Mouse (Mus musculus) adrenal gland, adult 2 months (tissue): ENCODE results near the gene Pdlim3. TPM values are rescaled to one million over a fixed set of nuclear protein-coding genes. Genes with fewer than 3 reads are reported as not detected.
"Not testable (repeated sequence)": the region's sequence is repeated elsewhere in the genome, so short reads cannot be mapped to it uniquely, and the experiment has no call there.

Experiments
- DNase-seq: peaks from one replicate; pipeline ENCODE4 v3.0.0; 2021
- long read RNA-seq: library from polyadenylated mRNA; stranded (forward); transcript quantifications from one replicate; pipeline ENCODE4 v2.0.0, GENCODE M21; 2021
- polyA plus RNA-seq: library from polyadenylated mRNA; depleted of rRNA; stranded (reverse); fragments of >200 nt; gene quantifications from 2 replicates; pipeline ENCODE4 v1.2.3, GENCODE M21; 2012; rRNA removed
- total RNA-seq, 2 experiments: library from RNA; stranded (reverse); gene quantifications; 2 replicates each; pipeline ENCODE4 v1.2.3; 2021

The Pdlim3 gene
- total RNA-seq: 1 to 10 TPM; 1.3 to 1.7 TPM
- polyA plus RNA-seq: 0.90 and 1.3 TPM in 2 replicates
- long read RNA-seq: 0 reads

DNA sequence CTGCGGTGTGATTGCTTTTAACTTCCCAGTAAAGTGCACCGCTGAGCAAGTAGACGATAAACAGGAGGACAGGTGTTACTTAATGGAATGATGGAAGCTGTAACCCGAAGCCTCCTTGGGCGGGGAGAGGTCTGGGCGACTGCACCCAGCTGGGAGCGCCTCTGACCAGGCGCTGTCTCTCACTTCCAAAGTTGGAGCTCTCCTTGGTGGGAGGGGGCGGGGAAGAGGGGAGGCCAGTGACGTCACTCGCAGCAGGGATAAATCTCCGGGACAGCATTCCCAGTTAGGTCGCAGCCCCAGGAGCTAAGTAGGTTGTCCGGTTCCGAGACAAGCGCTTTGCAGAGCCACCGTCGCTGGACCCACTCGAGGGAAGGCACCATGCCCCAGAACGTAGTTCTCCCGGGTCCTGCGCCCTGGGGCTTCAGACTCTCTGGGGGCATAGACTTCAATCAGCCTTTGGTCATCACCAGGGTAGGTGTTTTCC is at the start of gene Pdlim3:
Gene Pdlim3, plus strand, starts transcription at position 260 of the 484 bp plus-strand sequence.
- peak; percentile 32 for DNase-seq

DNA sequence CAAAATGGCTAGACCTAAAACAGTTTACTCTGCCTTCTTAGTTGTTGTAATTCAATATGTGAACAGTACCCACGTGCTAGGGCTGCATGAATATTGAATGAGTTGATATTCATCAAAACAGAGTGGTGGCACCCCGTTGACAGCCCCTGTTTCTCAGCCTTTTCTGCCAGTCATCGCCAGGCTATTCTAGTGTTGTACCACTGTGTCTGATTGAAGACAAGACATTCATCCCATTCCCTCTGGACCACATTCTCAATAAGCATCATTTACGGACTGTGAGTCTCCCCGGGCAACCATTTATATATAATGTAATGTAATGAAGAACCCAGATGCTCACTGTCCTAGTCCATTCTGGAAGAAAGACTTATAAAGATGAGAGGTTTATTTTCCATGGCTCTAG is 42.0 kb upstream of the Pdlim3 start:
- no peak for DNase-seq

DNA sequence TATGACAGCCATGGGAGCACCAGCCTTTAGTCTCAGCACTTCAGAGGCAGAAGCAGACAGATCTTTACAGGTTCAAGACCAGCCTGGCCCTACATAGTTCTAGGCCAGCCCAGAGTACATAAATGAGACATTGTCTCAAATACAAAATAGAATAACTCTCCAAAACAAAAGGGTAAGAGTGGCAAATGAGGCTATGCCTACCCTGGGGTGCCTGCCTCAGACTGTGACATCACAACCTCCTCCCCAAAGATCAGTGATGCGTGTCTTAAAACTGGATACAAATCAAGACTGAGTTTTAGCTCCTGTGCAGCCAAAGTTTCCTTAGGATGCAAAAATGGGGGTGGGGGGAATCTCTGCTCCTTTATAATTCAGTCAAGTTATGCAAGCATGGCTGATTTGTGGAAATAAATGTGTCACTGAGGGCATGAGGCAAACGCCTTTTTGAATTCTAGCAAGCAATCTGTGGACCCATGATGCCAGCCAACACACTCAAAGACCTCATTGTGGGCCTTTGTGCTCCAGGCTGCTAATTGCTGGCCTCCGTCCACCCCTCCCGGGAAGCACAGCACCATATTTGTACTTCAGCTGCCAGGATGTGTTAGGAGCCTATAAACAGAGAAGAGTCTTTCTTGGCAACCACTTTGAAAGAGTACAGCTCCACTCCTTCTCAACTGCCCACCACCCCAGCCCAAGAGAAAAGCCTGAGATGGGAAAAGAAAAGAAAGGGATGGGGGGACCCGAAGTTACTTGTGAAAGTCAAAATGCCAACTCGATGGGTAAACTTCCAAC is 41.0 kb upstream of the Pdlim3 start:
- DNase-seq: no peak

DNA sequence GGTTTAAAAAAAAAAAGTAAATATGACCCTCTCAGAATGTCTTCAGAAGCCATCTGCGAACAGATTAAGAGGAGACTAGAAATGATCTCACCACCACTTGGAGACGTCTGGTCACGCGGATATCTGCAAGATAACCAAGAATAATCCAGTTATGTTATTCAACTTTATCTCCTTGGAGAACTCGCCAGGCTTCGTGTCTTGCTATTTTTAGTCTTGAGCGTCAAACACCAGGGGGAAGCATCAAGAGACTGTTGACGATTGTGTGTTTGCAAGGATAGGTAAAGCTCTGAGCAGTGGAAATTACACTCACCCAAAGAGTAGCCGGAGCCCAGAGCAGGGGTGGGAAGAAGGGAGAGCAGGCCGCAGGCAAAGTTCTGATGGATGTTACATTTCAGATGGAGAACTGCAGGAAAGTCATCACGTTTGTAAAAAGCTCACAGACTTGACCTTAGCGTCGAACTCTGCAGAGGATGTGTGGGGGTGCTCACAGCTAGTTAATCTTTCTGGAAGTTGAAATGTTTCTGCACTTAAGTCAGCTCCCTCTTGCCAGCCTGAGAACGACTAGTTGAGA is 40.3 kb upstream of the Pdlim3 start:
- no peak for DNase-seq

DNA sequence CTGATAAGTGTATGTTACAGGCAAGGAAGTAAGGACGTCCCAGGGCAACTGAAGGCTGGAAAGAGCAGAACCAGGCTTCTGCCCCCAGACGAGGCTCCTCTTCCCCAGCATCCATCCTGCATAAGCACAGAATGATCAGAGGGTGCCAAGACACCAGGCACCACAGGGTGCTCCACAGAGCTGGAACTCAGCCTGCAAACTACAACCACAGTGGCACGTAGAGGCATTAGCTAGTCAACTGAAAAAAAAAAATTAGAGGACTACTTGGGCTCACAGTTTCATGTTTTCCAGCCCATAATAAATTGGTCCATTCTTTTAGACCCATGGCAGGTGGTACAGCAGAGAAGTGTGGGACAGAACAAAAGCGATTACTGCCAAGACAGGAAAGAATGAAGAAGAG is 39.4 kb upstream of the Pdlim3 start:
- no peak for DNase-seq

DNA sequence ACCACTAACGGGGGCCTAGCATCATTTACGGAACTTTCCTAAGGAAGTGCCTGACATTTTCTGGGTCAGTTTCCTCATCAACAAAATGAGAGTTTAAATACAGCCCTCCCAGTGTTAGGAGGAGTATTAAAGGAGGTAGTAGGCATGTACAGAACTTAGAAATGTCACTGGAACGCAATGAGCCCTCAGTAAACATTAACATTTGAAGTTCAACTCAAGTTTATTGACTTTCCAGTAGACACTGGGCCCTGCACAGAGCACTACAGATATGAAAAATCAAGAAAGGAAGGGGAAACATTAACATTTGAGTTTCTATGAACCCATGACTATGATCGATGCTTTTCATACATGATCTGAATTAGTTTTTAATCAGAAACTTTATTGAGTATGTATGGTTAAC is 30.1 kb upstream of the Pdlim3 start:
- DNase-seq: no peak

DNA sequence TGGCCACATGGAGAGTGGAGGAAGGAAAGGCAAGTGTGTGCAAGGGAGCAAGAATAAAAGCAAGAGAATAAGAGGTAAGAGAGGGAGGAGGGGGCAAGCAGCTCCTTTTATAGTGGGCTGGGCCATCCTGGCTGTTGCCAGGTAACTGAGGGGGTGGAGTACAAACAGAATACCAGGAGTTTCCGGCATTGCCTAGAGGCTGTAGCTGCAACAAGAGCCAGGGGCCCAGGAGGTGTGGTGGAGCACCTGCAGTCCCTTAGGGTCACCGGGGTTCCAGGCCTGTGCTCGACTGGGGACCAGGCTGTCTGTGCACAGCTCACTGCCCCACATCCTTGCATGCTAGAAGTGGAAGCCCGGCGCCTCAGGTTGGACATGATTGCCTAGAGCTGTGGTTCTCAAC is 27.5 kb upstream of the Pdlim3 start:
- DNase-seq: no peak

DNA sequence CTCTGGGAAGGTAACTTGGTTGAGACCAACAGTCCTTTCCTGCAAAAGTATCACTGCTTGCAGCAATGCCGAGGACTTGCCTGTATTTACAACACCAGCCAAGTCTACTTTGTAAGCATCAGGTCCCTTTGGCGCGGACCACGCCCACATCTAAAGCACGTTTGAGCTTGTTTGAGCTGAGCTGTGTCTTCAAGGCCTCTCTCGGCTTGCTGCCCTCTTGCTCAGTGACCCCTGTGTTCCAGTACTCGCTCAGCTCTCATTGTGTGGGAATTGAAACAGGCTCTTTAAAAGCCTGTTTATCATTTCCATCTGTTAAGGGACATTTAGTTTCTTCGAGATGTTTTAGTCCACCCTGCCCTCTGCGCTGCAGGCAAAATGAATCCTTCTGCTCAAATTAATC is 26.9 kb upstream of the Pdlim3 start:
- no peak for DNase-seq

DNA sequence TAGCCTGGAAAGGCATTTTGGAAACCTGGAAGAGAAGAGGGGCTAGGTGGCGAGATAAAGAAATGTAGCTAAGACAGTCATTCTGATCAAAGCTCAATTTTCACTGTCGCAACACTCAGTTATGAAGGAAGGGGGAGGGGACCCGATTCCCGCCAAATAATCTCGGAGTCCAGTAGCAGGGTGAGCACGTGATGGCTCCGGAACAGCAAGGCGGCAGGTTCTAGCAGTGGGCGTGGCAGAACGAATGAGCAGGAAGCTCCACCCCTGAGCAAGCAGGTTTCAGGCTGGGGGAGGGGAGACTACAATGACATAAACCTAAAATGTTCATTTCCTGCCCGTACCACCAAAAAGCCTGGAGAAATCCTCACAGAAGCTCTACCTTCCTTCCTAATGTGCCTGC is 13.7 kb upstream of the Pdlim3 start:
- DNase-seq: not testable (repeated sequence)

DNA sequence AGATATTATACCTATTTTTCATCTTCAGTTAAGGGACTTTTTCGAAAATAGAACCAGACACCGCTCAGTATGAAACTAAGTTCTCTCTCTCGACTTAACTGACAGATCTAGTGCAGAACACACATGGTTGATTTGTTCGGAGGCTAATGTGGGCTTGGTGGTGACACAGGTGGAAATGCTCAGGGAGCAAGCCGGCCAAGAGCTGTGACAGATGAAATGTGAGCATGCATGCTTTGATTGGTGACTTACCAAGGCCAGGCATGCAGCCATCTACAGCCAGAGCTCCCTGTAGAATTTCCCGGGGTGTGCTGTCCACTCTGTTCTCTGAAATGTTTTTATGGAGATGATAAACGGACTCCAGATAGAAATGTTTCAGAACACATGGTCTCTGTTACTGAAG is 13.2 kb upstream of the Pdlim3 start:
- peak; percentile 6 for DNase-seq

DNA sequence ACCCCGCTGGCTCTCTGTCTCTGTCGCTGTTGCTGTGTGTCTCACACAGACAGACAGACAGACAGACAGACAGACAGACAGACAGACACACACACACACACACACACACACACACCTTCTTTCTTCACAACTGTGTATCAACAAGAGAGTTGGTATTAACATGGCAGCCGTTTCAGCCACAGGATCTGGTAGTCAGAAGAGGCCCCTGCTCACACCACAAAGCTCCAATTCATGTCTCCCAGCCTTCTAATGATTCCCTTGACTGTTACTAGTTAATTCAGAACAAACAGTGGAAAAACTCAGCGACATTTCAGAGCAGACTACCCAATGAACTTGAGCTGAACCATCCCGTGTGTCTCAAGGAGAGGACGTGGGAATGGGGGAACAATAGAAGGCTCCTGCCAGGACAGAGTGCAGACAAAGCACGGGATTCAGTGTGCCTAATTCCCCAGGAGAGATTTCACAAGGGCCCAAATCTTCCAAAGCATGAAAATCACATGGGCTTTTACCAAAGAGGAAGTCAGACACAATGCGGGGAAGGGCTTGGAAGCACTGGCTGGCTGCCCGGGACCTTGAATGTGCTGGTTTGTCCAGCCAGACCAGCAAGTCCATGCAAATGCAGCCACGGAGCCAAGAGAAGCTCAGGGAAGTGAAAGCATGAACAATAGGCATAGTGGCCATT is 10.2 kb upstream of the Pdlim3 start:
- DNase-seq: peak; percentile 89

DNA sequence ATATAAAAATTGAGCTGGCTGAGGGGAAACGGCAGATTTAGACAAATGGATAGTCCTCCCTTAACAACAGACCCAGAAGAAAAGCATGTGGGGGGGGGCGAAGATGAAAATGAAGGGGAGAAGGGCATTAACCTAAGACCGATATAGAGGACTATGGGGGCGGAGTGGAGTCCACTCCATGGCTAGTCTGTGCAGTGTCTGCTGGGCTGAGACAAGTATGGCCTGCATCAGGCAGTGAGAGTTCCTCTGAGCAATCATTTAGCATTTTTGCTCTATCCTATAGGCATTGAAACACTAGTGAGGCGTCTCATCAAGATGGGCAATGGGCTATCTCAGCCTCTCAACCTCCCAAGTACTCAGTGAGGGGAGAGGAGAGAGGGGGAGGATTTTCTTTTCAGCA is 8.9 kb upstream of the Pdlim3 start:
- no peak for DNase-seq

DNA sequence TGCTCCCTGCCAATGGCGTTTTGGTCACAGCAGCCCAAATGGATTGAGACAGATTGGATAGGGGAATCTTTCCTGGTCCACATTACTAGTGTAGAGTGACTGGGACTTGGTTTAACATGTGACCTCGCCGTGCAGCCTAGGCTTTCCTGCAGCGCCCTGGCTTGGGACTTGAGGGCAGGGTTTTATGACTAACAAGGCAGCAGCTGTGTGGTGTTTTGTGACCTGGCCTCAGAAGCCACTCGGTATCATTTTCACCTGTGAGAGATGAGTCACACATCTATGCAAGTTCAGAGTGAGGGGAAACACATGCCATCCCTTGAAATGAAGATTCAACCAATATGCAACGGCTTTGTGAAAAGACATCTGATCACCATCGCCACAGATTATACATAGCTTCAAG is 7.6 kb upstream of the Pdlim3 start:
- no peak for DNase-seq

DNA sequence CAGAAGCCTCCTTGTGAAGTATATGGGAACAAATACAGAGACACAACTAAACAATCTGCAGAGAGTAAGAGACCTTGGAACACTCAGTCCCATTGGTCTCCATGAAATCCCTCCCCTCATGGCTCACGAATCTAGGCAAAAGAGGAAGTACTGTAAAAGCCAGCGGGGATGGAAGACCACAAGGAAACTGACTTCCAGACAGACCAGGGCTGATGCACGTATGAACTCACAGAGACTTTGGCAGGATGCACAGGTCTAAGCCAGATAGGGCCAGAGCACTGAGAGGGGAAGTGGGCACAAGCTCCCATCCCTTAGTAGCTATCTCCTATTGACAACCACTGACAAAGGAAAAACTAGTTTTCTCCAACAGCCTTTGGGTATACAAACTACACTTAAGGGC is 4.8 kb upstream of the Pdlim3 start:
- DNase-seq: no peak

DNA sequence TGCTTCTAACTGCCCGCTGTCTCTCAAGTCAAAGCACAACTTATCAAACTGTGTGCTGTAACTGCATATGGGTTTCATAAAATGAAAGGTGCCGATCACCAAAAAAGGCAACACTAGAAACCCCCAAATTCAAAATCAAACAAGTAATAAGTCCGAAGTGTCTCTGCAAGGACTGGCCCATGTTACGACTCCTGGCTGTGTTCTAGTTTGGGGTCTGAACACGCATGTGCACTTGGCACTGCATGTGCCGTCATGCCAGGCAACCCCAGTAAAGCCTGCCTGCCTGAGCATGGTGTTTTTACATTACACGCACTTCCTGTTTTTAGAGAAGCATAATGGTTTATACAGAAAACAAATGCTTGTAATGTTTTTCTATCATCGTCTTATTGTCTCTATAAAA is 3.5 kb upstream of the Pdlim3 start:
- DNase-seq: no peak

DNA sequence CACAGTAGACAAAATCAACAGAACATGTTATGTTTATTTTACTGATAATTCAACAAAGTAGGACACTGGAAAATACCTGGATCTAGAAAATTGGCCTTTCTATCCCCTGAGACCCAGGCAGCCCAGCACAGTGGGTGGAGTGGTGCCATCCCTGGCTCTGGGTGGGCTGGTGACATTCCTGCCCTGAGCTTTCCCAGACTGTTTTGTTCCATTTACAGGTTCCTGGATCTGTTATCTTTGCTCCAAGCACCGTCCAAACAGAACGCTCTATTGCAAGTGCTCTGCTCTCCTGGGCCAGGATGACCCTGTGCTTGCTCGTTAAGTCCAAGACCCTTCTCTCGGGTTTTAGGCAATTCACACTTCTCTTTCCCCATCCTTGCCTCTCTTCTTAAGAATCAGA is 1.5 kb upstream of the Pdlim3 start:
- DNase-seq: no peak

DNA sequence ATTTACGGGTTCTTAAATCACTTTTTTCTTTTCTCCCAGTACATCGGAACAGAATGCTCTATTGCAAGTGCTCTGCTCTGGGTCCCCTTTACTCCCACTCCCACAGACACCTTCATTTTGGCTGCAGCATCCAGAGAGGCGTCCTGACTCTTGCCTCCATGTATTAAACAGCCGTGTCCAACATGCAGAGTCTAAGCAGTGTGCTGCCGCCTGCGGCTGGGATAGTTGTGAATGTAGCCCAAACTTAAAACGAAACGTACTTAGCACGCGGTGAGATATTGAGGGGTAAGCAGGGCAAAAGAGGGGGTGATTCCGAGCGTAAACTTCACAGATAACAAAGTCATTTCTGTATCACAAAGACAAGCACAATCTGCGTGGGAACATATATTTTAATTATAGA is 709 bp upstream of the Pdlim3 start:
- DNase-seq: peak; percentile 19

DNA sequence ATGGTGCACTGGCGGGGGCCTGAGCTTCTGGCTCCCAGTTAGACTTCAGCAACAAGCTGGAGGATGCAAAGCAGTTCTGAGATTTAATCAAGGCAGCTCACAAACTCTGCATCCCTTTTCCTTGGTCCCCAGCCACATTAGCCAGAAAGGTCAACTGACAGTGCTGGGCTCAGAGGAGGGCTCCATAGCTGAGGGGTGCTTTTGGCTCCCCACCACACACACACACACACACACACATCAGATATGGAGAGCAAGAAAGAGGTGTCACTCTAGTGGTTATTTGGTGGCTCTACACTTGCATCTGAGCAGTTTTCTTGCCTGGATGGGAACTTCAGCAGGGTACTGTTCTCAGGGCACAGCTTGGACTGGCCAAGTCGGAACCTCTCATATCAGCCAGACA is 514 bp downstream of the Pdlim3 start:
- DNase-seq: no peak

DNA sequence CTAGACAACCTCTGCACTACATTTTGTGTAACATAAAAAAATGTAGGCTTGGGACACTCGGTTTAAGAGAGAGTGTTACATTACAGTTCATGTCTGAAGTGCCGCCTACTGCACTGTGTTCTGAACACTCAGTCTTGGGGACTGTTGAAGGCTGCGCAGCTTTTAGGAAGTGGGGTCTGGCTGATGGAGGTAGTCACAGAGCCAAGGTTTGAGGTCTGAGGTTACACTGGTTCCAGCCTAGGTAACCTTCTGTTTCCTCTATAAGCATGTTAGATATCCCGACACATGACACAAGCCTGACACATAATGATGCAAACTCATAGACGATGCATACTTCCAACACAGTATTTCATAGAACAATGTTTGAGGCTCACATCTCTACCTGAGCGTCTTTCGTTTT is 4.5 kb downstream of the Pdlim3 start:
- DNase-seq: no peak

DNA sequence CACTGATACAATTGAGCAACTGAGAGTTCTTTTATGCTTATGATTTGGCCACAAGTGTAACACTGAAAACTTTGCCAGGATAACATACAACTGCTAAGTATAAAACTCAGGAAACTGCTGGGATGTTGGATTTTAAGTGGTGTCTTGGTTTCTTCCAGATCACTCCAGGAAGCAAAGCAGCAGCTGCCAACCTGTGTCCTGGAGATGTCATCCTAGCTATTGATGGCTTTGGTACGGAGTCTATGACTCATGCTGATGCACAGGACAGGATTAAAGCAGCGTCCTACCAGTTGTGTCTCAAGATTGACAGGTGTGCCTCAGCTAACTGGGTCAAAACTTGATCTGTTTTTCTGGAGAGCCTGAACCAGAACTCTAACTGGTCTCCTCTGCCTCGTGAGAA is 11.3 kb downstream of the Pdlim3 start:
- DNase-seq: no peak

DNA sequence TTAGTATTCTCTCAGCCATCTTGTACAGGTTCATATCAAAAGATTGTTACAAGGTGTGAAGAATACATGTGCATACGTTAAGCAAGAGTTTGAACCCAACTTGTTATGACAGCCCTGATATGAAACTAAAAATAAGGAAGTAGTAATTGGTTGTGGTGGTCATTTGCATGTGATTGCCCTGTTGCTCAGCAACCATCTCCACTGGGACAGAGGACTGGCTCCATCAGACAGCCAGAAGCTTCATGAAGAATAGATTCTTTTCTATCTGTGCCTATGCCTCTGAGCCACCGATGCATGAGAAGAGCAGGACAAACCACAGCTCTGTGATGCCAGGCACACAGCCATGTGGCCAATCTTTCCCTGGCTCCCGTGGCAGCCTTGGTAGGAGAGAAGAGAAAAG is 14.5 kb downstream of the Pdlim3 start:
- no peak for DNase-seq

DNA sequence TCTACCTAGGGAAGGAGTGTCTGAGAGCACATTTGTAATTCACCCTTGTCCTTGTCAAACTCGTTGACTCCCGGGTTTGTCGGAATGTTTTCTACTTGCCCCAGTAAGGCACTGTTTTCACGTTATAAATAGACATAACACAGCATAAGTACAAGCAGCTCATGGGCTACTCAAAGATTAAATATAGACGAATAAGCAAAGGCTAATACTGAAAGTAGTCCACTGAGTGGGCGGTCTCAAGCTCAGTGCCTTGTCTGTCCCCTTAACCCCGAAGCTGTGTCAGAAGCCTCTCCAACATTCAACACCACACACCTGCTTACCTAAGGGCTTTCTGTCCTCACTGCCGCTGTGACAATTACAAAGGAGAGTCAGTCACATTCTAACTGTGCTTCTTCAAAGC is 16.4 kb downstream of the Pdlim3 start:
- no peak for DNase-seq

DNA sequence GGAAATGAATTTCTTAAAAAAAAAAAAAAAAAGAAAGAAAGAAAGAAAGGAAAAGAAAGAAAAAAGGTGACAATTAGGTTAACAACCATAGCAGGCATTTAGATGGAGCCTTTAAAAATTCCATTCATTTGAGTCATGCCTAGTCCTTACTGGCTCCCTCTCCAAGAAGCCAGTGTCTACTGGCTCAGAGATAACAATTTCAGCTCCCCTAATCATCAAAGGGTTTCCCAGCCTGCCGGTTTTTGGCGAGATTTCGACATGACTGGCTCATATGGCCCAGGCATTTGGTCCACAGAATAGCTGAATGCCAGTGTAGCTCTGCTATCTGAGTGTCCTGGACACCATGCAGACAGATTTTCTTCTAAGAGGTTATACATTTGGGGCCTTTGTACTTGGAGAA is 18.4 kb downstream of the Pdlim3 start:
- DNase-seq: peak; percentile 45
